Mouse (Mus musculus) brain, embryonic 14.5 days (tissue): ENCODE results near the gene Rtkn2.

Source experiments
- CTCF ChIP-seq: fragments of 200-500 bp; IDR thresholded peaks from 2 replicates; pipeline ENCODE4 v1.5.1; 2012; ENCODE audit warnings: inconsistent platforms, mild to moderate bottlenecking, moderate library complexity, borderline replicate concordance; ENCODE audit not compliant: insufficient read depth, insufficient read length; ENCODE audit errors: extremely low read depth
- POLR2A ChIP-seq: fragments of 200-500 bp; IDR thresholded peaks from 2 replicates; pipeline ENCODE4 v1.6.1; 2012; ENCODE audit warnings: mild to moderate bottlenecking, inconsistent platforms, borderline replicate concordance; ENCODE audit not compliant: poor library complexity, insufficient read depth, insufficient read length, severe bottlenecking; ENCODE audit errors: extremely low read depth

DNA sequence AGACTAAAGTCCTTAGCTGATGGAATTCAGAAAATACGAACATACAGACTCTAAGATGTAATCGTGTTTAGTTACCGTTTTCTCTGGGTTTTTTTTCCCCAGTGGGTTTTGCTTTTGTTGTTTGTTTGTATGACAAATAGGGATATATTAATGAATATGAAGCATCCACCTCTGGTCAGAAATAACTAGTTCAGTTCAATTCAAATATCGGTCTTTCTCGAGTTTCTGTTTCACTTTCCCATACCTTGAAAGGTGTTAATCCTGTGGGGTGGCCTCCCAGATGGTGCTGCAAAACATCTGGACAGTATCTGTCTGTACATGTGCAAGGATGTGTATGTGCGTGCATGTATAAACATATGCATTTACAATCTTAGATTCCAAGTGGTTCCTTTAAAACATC is 61.0 kb downstream of the Rtkn2 start:
- TF ChIP-seq CTCF, result no peak
- no peak for TF ChIP-seq POLR2A
